Mouse (Mus musculus): Measurements from ENCODE around the gene Atp5c1. TPM values are rescaled to one million over a fixed set of nuclear protein-coding genes. Genes with fewer than 3 reads are reported as not detected.

Gene Atp5c1
- polyA plus RNA-seq, 1 experiment from 2014 or later: 512 TPM

DNA sequence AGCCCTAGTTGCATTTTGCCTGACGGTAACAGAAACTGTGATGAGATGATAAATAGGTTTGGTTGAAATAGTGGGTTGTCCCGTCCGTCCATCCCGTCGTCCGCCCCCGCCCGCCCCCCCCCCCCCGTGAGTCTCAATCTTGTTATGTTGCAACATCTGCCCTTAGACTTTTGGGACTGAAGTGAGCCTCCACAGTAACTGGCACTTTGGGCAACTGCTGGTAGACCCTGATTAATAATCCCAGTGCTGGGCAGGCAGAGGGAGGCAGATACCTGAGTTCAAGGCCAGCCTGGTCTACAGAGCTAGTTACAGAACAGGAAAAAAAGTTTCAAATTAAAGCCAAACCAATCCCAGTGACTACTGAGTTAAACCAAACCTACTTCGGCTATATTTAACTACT is 30.9 kb downstream of the Atp5c1 start:
- WGBS: 16% methylated on average over 10 of the region's 10 CpGs
- H3K36me3 ChIP-seq: peaks cover 8% of the 10 kb centered on the region; the same call in 1 of the 2 replicates
- H3K27me3 ChIP-seq: no peaks in the 10 kb centered on the region
- H3K4me3 ChIP-seq (replicated peaks): peak overlapping the region; percentile 85
- ATAC-seq (ENCODE audit: insufficient number of reproducible peaks, insufficient read depth, low FRiP score, low TSS enrichment, low read depth): no peak
- H3K27ac ChIP-seq: no peak overlapping the region
- H3K9ac ChIP-seq (replicated peaks): 0 out of 2 replicates have a peak overlapping the region, but pooled peaks have one; percentile 23
- peak overlapping the region; percentile 83 for H3K4me2 ChIP-seq
- no peaks in the 10 kb centered on the region for H3K9me3 ChIP-seq
- peaks cover 22% of the 10 kb centered on the region for H3K4me1 ChIP-seq (replicated peaks)

DNA sequence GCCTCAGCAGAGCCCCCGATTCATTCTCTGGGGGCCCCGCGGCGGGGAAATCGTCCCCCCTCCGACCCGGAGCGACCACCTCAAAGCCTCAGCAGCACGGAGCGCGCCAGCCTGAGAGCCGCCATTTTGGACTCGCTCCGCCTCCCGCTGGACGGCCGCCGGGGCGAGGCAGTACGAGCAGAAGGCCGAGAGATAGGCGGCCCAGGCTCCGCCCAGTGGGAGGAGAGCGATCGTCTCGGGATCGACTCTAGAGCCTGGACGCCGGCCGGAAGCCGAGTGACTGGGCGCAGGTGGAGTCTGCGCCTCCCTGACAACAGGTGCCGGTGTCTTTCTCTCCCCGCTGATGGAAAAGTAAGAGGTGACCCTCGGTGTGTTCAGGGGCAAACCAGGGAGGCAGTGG is 31.8 kb downstream of the Atp5c1 start, which contains the start of gene Taf3:
Gene Taf3 (minus strand): TSS at position 136 of the 400 bp plus-strand sequence.
- Histone ChIP-seq H3K36me3 (no peaks in the 10 kb centered on the region), H3K9me3 (no peaks in the 10 kb centered on the region), H3K27ac (peak within 1 kb of the TSS; percentile 64), H3K27me3 (no peaks in the 10 kb centered on the region), H3K4me2 (peak within 1 kb of the TSS; percentile 83), H3K9ac (replicated peaks) (peak within 1 kb of the TSS; percentile 84), H3K4me3 (replicated peaks) (peak within 1 kb of the TSS; percentile 85), H3K4me1 (replicated peaks) (peaks cover 22% of the 10 kb centered on the region)
- ATAC-seq (ENCODE audit: insufficient number of reproducible peaks, insufficient read depth, low FRiP score, low TSS enrichment, low read depth): peak; percentile 92
- under 1% methylated on average over 36 of the region's 36 CpGs for WGBS

DNA sequence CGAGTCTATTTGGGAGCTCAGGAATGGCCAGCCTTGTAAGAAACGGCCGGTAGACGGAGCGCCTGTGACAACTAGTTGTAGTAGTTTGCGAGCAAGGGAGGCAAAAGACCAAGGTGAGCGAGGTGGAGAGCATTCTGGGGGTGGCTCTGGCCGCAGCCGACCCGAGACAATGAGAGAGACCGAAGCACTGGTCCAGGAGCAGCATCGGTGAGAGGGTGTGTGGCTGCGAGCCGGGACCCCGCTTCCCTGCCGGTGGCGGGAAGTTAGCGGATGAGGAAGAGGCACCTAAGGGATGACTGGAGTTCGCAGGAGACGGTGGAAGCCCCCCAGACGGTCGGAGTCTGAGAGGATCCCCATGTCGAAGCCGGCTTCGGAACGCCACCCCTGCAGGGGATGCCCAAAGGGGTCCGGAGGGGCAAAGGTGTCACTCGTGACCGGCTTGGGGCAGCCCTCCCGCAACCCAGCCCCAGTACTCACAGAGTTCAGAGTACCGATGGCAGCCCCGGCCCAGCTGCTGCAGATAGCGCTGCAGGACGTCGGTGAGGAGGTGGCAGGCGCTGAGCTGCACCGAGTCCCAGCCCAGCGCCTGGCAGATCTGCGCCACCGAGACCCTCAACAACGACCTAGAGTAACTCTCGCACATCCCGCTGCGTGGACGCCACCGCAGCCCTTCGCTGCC is 32.4 kb downstream of the Atp5c1 start:
- Histone ChIP-seq H3K27ac (peak overlapping the region; percentile 64), H3K4me1 (replicated peaks) (peaks cover 22% of the 10 kb centered on the region), H3K9me3 (no peaks in the 10 kb centered on the region), H3K4me3 (replicated peaks) (peak overlapping the region; percentile 85), H3K36me3 (no peaks in the 10 kb centered on the region), H3K4me2 (peak overlapping the region; percentile 83), H3K27me3 (no peaks in the 10 kb centered on the region), H3K9ac (replicated peaks) (peak overlapping the region; percentile 84)
- ATAC-seq (ENCODE audit: insufficient number of reproducible peaks, insufficient read depth, low FRiP score, low TSS enrichment, low read depth): peak; percentile 79
- under 1% methylated on average over 47 of the region's 47 CpGs for WGBS

DNA sequence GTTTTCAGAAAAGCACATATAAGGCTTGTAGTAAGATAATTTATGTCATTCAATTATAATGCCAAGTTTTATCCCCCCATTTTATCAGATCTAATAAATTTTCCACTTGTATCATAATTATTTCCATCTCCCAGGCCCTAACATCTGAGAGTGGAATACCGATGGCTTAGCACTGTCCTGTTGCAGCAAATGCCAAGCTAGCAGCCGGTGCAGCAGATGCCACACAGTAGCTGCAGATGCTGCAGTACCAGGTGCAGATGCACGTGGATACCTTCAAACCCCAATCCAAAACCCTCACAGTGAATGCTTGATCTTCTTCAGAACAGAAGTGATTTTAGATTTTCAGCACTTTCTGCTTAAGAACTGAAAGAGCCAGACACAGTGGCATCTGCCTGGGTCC is 45.3 kb downstream of the Atp5c1 start:
- Histone ChIP-seq H3K4me1 (replicated peaks) (peaks cover 8% of the 10 kb centered on the region), H3K27ac (no peak overlapping the region), H3K36me3 (peaks cover 14% of the 10 kb centered on the region), H3K9me3 (no peaks in the 10 kb centered on the region), H3K9ac (replicated peaks) (no peak overlapping the region), H3K4me2 (no peak overlapping the region), H3K27me3 (no peaks in the 10 kb centered on the region), H3K4me3 (replicated peaks) (no peak overlapping the region)
- no peak for ATAC-seq (ENCODE audit: insufficient number of reproducible peaks, insufficient read depth, low FRiP score, low TSS enrichment, low read depth)
- WGBS: 85% methylated on average over 3 of the region's 3 CpGs

DNA sequence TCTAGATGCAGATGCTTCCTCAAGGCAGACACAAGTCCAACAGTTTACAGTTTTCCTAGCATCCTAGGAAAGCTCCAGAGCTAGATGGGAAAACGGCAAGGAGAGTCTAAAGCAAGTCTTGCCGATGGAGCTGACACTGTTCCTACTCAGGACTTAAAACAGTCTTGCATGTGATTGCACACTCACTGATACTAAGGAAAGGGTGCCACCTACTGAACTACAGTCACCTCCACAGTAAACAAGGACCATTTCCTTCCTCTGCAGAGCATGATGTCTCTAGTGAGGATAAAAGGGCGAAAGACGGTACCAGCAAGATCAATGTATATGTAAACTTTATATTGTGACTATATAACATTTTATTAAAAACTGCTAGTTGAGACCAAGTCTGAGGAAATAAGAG is 46.6 kb downstream of the Atp5c1 start:
- Histone ChIP-seq H3K36me3 (peaks cover 1% of the 10 kb centered on the region), H3K4me2 (no peak overlapping the region), H3K27ac (no peak overlapping the region), H3K9me3 (no peaks in the 10 kb centered on the region), H3K4me1 (replicated peaks) (peaks cover 8% of the 10 kb centered on the region), H3K4me3 (replicated peaks) (no peak overlapping the region), H3K27me3 (no peaks in the 10 kb centered on the region), H3K9ac (replicated peaks) (no peak overlapping the region)
- WGBS: 68% methylated on average over 4 of the region's 4 CpGs
- ATAC-seq (ENCODE audit: insufficient number of reproducible peaks, insufficient read depth, low FRiP score, low TSS enrichment, low read depth): no peak

DNA sequence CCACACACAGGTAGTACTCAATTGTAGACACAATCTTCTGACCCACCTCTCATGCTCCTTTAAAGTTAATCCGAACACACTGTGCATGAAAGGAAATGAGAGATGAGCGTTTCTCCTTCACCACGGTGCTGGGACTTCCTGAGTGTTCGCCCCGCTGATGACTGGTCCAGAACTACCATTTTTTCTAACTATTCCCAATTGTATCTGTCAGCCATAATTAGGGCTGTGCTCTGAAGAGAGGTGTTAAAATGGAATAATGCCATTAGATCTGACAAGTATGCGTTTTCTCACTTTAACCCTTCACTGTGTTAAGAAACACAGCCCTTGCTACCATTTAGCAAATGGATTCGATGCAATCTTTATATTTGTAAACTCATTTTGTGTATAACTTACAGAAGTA is 50.6 kb downstream of the Atp5c1 start:
- Histone ChIP-seq H3K4me3 (replicated peaks) (no peak overlapping the region), H3K27me3 (no peaks in the 10 kb centered on the region), H3K4me1 (replicated peaks) (peaks cover 8% of the 10 kb centered on the region), H3K27ac (no peak overlapping the region), H3K36me3 (no peaks in the 10 kb centered on the region), H3K9ac (replicated peaks) (no peak overlapping the region), H3K4me2 (no peak overlapping the region), H3K9me3 (no peaks in the 10 kb centered on the region)
- 69% methylated on average over 7 of the region's 7 CpGs for WGBS
- no peak for ATAC-seq (ENCODE audit: insufficient number of reproducible peaks, insufficient read depth, low FRiP score, low TSS enrichment, low read depth)

DNA sequence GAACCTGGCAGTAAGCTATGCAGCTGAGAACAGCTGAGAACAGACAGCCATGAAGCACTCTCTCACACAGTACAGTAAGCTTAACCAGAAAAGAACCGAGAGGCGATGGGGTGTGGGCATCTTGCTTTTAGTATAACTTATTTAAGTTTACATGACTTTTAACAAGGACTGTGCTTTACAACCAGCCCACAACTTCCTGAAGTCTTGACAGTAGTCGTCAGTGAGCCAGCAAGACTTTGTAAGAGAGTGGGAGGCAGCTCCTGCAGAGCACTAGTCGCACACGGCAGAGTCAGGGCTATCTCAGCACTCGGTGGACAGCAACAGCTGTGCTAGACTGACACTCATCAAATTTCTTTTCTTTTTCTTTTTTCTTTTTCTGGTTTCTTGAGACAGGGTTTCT is 56.0 kb downstream of the Atp5c1 start:
- no peaks in the 10 kb centered on the region for H3K9me3 ChIP-seq
- H3K27me3 ChIP-seq: no peaks in the 10 kb centered on the region
- whole genome bisulfite sequencing: 79% methylated on average over 6 of the region's 6 CpGs
- no peaks in the 10 kb centered on the region for H3K36me3 ChIP-seq
- no peak for ATAC-seq (ENCODE audit: insufficient number of reproducible peaks, insufficient read depth, low FRiP score, low TSS enrichment, low read depth)
- H3K27ac ChIP-seq: no peak overlapping the region
- H3K9ac ChIP-seq (replicated peaks): no peak overlapping the region
- H3K4me3 ChIP-seq (replicated peaks): no peak overlapping the region
- H3K4me1 ChIP-seq (replicated peaks): no peaks in the 10 kb centered on the region
- H3K4me2 ChIP-seq: no peak overlapping the region

DNA sequence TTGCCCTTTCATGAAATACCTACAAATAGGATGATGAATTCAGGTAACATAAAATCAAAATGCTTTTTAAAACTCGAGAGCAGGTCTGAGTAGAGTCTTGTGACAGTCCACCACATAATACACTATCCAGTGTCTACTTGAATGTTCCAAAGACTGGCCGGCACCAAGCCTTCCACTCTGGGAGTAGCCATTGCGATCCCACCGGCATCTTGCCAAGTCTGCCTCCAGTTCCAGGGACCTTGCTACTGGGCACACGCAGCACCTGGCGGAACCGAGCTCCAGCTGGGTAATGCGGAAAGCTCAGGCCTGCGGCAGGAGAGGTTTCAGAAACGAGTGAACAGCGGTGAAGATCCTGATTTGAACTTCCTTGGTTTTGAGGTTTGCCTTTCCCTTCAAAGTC is 59.0 kb downstream of the Atp5c1 start:
- Histone ChIP-seq H3K27me3 (no peaks in the 10 kb centered on the region), H3K9me3 (no peaks in the 10 kb centered on the region), H3K9ac (replicated peaks) (no peak overlapping the region), H3K4me1 (replicated peaks) (no peaks in the 10 kb centered on the region), H3K27ac (no peak overlapping the region), H3K36me3 (no peaks in the 10 kb centered on the region), H3K4me2 (no peak overlapping the region), H3K4me3 (replicated peaks) (no peak overlapping the region)
- ATAC-seq (ENCODE audit: insufficient number of reproducible peaks, insufficient read depth, low FRiP score, low TSS enrichment, low read depth): no peak
- WGBS: 91% methylated on average over 11 of the region's 11 CpGs

DNA sequence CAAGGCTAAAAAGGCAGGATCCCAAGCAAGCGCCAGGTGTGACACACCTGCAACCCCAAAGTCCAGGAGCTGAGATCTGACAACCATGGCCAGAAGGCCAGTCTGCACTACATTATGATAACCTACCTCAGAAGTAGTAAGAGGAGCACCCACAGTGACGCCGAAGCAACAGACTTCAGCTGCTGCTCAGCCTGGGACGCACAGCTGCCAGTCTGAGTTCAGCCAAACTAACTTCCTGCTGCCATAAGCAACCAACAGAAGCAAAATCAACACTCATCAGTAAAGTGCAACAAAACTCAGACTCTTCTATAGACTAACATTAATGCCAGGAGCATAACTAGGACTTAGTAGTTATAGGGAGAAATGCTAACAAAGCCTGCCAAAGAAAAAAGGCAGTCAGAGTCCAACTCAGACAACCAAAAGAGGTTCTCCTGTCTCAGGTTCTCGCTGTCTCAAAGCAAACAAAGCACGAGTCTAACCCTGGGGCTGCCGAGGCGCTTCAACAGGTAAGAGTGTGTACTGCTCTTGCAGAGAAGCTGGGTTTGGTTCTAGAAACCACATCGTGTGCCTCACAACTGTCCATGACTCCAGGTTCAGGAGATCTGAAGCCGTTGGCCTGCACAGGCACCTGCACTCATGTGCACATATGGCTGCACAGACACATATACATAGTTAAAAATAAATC is 65.2 kb downstream of the Atp5c1 start:
- H3K9me3 ChIP-seq: no peaks in the 10 kb centered on the region
- H3K4me1 ChIP-seq (replicated peaks): peaks cover 1% of the 10 kb centered on the region; the same call in 1 of the 2 replicates
- H3K9ac ChIP-seq (replicated peaks): no peak overlapping the region
- no peak for ATAC-seq (ENCODE audit: insufficient number of reproducible peaks, insufficient read depth, low FRiP score, low TSS enrichment, low read depth)
- H3K27me3 ChIP-seq: no peaks in the 10 kb centered on the region
- 87% methylated on average over 10 of the region's 10 CpGs for WGBS
- H3K36me3 ChIP-seq: no peaks in the 10 kb centered on the region
- H3K4me2 ChIP-seq: no peak overlapping the region
- H3K27ac ChIP-seq: no peak overlapping the region
- H3K4me3 ChIP-seq (replicated peaks): no peak overlapping the region

DNA sequence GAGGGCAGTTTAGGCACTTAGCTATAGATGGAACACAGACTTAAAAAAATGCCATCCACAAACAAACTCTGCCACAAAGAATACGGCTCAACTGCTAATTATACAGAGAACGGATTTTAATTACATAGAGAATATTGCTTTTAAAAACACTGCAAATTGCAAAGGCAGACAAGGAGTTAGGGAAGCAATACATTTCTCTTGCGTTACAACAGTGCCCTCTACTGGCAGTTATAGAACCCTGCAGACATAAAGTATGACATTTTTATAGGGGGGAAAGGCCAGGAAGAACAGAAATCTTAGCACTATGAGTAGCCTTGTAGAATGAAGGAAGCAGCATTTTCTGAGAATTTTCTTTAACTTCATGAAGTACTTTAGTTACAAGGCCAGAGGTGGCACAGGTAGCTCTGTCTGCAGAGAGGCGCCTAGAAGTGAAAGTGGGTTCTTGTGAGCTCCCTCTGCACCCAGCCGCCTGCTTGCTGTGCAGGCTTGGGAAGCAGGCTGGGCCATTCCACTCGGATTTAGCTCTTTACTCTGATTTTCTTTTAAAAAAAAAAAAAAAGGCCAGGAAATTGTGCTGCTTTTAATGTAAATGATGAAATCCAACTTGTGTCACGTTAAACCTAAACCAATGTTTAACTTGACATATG is 69.9 kb downstream of the Atp5c1 start:
- ATAC-seq (ENCODE audit: insufficient number of reproducible peaks, insufficient read depth, low FRiP score, low TSS enrichment, low read depth): no peak
- 34% methylated on average over 7 of the region's 7 CpGs for WGBS
- Histone ChIP-seq H3K27ac (no peak overlapping the region), H3K4me1 (replicated peaks) (peaks cover 10% of the 10 kb centered on the region), H3K4me2 (no peak overlapping the region), H3K27me3 (no peaks in the 10 kb centered on the region), H3K36me3 (no peaks in the 10 kb centered on the region), H3K4me3 (replicated peaks) (no peak overlapping the region), H3K9ac (replicated peaks) (no peak overlapping the region), H3K9me3 (no peaks in the 10 kb centered on the region)

DNA sequence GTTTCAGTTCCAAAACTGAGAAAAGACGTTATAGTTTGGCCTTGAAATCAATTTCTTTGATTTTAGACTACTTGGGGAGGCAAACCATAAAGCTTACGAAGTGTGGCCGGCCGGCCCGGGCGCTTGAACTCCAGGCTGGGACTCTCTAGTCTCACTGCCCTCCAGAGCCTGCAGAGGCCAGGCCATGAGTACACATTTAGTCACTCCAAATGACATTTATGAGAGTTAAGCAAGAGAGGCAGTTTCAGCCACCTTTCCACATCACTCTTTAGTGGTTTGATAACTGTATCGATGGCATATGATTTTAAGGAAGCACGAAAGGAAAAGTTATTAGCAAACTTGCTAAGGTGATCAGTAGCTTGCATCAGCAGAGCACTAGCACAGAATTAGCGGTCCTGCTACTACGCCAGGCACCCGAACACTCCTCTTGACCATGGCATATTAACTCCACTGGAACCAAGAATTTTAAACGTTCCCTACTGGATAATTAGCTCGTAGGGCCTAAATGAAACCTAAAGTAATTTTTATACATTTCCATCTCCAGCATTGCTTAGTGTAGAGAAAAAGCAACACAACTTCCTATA is 70.5 kb downstream of the Atp5c1 start:
- Histone ChIP-seq H3K9ac (replicated peaks) (no peak overlapping the region), H3K27ac (no peak overlapping the region), H3K27me3 (no peaks in the 10 kb centered on the region), H3K4me3 (replicated peaks) (no peak overlapping the region), H3K4me2 (no peak overlapping the region), H3K36me3 (no peaks in the 10 kb centered on the region), H3K9me3 (no peaks in the 10 kb centered on the region), H3K4me1 (replicated peaks) (peaks cover 10% of the 10 kb centered on the region)
- WGBS: 58% methylated on average over 13 of the region's 13 CpGs
- no peak for ATAC-seq (ENCODE audit: insufficient number of reproducible peaks, insufficient read depth, low FRiP score, low TSS enrichment, low read depth)
